Mouse (Mus musculus): Measurements from ENCODE around the gene Fhod1.

The Fhod1 gene

DNA sequence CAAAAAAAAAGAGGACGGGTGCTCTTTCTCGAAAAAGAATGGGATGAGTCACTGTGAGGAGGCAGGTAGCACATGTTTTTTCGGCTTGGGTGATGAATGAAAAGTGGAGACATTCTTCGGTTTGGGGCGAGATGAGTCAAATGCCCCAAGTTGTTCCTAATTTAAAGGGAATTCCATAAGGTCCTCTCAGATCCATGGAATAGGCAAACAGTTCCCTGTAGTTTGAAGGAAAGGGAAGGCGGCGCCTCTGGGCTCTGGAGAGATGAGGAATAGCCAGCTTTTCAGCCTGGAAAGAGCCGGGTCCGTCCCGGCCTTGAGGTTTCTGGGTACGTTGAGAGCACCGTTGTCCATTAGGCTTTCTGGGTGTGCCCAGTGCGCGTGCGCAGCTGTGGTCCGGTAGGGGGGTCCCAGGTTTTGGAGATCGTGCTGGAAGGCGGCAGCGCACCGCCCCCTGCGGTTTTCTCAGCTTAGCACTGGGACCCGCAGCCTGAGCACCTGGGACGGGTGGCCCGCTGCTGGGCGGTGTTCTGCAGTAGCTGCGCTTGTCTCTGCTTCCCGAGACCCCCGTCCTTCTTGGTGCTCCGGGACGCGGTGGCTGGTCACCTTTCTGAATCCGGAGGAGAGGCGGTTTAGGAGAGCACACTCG lies 820 bp upstream of the Fhod1 start, which contains the start of gene Slc9a5:
Gene Slc9a5, plus strand, starts transcription at position 394 of the 646 bp plus-strand sequence.
- DNase-seq: no peak

DNA sequence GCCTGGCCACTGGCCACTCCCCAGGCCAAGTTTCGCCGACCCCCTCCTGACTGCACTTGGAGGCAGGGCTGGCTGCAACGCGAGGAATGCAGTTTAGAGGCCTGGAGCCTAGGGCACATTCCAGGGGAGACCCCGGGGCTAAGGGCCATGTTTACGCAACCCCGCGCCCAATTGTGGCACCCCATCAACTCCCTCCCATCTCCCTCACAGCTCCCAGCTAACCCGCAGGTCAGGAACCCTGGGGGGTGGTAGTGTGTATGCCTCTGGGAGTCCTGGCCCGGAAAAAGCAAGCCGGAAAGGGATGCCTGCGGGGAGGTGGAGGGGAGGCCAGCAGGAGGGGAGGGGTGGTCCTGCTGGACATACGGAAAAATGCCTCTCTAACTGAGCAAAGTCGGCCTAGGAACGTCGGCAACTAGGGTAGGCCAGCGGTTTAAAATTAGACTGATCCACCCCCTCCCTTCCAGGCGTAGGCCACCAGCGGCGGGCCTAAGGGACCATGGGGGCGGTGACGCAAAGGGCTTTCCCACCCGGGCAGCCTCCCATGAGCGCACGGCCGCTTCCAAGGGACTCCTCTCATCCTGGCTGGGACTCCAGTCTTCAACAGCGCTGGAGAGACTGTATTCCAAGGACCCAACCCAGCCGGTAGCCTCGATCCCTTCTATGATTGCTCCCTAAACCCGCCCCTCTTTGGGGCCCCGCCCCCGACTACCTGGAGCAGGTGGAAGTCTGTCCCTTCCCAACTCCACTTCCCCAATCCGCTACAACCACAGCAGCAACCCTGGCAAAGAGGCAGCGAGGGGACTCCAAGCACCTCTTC lies 934 bp downstream of the Fhod1 start:
- DNase-seq: peak; percentile 79

DNA sequence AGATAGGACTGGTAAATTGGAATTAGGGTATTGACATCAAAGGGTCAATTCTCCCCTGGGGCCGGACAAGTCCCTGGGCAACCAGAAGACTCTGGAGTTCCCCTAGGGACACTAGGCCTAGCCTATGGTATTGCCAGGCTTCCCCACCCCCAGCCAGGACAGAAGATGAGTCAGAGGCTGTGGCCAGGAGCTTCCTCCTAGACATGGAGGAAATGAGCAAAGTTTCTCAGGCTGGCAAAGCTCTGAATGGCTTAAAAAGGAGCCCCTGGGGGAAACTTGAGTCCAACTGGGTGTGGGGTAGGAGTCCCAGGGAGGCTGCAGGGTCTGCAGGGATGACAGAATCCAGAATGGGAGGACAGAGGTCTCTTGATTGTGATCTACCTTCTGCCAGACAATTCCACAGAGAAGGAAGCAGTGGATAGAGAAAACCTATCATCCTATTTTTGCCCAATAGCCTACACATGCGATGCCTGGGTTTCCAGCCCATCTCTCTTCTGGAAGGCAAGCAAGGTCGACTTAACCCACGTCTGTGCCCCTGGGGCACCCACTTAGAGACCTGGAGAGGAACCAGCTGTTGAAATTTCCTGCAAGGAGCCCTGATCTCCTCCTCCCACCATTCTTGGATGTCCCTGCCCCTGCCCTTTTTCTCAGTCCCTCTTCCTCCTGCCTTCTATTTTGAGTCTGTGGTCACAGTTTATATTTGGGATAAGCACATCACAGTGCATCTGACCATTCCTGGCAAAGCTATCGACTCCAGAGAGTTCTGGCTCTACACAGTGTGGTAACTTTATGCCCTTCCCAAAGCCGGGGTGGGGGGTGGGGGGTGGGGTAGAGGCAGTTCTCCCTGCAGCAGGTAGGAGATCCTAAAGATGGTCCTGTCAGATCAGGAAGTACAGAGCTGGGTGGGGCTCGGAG lies 2.4 kb downstream of the Fhod1 start:
- DNase-seq: no peak

DNA sequence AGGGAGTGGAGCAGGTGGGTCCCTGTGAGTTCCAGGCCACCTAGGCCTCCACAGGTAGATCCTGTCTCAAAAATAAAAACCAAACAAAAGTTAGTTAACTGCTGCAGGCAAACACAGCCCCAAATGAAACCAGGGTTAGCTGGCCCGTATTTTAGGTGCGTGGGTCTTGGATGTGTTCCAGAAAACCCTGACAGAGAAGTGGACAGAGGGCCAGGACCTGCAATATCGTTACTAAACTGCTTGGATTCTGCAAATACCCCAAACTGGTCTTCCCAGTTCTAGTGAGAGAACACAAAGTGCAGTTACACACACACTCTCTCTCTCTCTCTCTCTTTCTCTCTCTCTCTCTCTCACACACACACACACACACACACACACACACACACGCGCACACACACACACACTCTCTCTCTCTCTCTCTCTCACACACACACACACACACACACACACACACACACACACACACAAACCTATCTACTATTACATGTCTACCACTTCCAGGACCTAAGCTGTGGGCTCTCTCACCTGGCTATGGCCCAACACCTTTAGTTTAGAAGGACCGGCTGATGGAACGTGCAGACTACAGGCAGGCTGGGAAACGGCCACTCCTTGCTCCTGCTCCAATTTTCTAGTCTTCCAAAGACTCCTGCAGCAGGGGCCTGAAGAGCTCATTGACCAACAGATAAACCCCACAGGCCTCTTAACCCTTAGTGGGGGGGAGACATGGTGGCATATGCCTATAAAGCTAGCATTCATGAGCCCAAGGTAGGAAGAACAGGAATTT lies 3.8 kb downstream of the Fhod1 start:
- DNase-seq: no peak

DNA sequence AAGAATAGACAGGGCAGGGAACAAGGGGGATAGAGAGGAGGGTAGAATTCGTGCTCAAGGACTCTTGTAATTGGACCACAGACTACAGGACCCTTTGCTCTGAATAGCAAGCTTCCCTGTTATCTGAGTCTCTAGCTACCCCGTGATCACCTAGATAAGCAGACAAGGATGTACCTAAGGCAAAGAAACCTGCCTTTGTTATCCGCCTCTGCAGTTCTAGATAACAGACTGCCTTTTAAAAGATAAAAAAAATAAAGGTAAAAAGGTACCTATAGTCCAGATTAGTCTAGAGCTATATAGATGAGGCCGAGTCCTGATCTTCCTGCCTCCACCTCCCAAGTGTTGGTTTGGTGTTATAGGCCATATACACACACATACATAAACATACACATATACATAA lies 5.0 kb downstream of the Fhod1 start:
- no peak for DNase-seq

DNA sequence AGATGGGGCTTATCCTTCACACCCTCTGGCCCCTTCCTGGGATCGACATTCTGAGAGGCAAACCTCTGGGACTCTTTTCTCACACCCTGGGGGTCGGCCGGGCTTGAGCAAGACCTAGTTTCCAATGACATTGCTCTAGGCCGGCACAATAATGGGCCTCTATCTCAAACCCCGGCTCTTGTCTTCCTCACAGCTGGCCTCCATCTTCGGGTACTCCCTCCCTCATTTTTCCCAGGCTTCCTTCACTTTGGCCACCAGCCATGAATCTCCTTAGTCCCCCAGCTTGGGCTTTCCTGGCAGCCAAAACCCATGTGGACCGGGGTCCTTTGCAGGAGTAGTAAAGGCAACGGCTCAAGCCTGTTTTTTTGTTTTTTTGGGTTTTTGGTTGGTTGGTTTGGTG lies 6.4 kb downstream of the Fhod1 start:
- DNase-seq: no peak

DNA sequence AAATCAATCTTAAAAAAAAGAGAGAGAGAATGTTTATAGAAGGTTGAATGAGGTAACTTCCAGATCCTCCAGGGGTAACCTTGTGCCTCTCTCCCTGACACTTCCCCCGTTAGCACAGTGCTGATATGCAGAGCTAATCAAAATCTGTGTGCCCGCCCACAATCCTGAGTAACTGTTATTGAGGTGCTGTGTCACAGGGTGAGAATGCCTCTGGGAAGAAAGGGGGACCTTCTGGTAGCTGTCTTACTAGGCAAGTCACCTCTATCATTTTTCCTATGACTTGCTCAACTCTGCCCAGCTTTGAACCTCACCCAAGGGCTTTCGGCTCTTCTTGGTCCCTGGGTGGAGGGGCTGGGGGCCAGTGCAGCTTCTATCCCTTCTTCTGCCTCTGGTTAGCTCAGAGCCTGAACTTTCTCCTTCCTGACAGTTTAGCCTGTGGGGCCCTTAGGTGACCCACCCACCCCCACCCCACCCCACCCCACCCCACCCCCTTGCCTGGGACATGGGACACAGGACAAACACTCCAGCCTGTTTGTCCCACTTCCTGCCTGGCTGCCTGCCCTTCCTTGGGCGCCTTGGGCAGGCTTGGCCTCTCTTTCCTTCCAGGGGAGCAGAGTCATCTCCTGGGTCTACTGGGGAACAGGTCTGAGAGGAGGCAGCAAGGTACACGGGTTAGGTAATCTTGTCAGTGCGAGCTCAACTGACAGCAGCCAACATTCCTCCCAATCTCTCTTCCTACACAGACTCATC lies 7.7 kb downstream of the Fhod1 start:
- no peak for DNase-seq

DNA sequence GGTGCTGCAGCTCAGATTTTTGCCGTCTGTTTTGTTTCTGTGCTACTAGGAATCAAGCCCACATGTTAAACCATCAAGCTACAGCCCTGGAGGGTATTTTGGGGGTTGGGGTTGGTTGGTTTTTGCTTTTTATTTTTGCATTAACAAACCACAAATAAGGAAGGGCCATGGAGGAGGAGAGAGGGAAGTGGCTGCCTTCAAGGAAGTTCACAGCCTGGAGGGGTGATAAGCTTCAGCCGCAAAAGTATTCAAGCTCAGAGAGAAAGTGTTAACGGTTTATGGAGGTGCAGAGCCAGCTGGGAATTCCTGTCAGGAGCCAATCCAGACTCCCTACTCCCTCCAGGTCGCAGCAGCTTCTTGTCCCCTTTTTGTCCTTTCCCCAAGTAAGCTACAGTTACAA lies 8.8 kb downstream of the Fhod1 start:
- DNase-seq: no peak

DNA sequence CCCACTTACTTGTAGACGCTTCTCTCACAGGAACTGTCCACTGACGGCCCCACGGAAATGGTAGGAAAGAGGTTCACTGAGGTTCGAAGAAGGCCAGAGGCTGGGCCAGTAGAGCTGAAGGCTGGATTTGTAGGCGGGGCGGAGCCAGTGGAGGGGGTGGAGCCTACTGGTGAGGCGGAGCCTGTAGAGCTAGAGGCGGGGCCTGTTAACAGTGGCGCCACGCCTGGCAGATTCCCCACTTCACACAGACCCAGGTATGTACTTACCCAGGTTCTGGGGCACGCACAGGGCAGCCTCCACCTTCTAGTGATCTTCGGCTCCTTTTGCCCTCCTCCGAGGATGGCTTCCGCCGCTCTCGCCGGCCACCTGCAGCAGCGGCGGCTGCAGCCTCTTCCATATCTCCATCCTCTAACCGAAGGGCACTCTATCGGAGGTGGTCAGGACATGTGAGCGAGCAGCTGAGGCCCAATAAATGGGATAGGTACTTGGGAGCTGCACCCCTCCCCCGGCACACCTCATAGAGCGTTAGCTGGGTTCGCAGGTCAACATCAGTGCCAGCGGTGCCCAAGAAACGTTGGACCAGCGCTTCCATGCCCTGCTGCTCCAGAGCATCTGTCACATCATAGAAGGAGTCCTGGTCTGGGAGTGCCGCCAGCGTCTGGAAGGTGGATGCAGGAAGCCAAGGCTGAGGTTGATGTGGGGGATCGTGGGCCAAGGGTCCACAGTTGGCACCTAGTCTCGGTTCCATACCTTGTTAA lies 11.2 kb downstream of the Fhod1 start:
- DNase-seq: no peak

DNA sequence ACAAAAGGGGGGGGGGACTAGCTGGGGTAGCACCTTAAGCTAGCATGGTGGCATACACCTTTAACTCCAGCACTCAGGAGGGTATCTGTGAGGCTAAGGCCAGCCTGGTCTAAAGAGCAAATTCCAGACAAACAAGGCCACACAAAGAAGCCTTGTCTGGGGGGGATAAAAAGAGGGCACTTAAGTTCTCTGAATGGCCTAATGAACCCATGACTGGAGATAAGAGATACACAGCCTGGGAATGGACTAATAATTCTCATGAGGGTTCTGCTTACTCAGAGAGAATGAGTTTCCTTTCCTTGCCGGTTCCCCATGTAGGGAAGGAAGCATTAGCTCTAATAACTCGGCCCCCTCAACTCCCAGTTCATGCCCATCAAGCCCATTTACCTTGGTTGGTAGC lies 15.2 kb downstream of the Fhod1 start:
- DNase-seq: no peak

DNA sequence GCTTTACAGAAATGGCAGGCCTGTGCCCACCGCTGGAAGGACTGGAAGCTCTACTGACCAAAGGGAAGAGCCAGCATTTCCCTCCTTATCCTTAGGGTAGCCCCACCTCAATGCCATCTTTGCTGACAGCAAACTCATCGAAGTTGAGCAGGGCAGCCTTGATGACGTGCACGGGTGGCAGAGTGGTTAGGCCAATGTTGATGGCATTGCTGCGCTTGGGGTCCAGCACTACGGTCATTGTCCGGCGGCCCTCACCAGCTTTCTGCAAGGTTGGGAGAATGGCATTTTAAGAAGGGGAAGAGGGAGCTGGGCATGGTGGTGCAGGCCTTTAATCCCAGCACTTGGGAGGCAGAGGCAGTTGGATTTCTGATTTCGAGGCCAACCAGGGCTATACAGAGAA lies 15.8 kb downstream of the Fhod1 start:
- DNase-seq: no peak

DNA sequence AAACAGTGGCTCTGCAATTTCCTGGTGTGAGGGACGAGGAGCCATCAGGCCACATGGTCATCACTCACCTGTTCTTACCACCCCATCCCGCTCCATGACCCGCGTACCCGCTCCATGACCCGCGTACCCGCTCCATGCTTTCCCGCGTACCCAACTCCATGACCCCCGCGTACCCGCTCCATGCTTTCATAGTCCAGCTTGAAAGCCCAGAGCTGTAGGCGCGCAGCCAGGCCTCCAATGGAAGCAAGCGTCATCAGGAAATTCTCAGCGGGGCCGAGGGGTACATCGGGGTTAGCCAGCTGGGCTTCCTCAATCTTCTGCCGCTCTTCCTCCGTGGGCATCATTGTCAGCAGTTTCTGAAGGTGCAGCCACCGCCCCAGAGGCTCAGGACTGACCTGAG lies 16.3 kb downstream of the Fhod1 start:
- no peak for DNase-seq

DNA sequence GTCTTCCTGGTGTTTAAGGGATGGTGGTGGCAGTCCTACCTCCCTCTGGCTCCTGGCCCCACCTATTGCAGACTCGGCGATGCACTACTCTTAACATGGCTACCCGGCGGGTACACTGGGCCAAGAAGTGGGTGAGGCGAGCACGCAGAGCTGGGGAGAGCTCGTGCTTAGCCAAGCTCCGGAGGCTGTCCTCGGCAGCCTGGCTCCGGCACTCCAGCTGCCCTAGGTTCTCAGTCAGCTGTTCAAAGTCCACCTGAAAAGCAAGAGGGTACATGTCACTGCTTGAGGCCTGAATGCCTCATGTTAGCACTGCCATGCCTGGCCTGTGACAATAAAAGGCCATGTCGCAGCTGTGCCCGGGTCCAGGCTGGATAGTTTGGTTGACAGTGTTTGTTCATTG lies 17.4 kb downstream of the Fhod1 start:
- DNase-seq: no peak

DNA sequence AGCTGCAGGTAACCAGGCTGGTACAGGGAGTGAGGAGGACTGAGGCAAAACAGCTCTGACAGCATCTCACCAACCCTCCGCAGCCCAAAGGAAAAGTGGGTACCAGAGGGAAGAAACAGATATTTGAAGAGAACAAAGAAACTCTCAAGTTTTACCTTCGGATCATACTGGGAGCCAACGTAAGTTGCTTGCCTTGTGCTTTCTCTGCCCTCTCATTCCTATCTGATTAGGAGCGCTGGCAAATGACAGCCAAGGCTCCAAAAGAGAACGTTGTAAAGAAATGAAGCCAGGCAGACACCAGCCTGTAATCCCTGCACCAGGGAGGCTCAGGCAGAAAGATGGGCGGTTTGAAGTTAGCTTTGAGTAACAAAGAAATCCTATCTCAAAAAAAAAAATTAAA lies 20.8 kb downstream of the Fhod1 start:
- no peak for DNase-seq

DNA sequence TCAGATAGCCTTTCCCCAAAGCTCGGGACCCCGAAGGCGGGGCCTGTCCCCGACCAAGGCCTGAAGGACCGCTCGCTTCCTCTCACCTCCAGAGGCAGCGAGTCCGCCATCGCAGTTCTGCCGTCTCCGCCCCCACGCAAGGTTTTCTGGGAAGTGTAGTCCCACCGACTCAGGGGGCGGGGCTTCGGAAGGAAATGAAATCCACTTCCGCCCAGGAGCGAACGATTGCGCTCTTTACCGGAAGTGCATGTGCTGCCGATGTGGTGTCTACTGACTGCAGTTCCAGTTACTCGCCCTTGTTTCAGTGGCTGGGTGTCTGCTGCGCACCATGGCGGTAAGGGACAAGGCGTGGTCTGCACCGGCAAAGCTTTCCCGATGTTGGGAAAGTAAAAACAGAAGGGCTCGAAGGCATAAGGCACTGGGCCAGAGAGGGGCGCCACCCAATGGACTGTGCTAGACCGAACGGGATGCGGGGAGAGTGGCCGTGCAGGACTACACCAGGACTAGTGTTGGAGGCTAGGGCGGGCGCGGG lies 21.5 kb downstream of the Fhod1 start, which contains the start of the genes Lrrc29 and Tmem208:
Gene Lrrc29, minus strand, starts transcription at position 138 of the 532 bp plus-strand sequence.
Gene Tmem208, plus strand, starts transcription at position 214 of the 532 bp plus-strand sequence.
- peak; percentile 95 for DNase-seq

DNA sequence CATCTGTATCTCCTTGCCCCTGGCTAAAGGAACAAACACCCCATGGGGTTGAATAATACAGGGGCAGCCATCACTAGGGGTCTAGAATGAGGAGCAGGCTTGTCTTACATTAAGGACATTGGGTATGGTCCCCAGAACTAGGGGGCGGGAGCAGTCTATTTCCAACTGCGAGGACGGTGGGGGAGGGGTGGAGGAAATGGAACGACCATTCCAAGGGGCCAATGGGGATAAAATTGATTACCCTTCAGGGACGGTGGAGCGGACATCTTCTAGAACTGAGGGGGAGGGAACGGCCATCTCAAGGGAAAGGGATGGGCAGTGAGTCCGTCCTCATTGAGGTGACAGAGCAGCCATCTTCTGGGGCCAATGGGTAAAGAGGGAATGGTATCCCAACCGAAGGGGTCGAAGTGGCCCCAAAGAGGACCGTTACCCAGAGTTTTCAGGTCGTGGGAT lies 22.1 kb downstream of the Fhod1 start:
- no peak for DNase-seq

DNA sequence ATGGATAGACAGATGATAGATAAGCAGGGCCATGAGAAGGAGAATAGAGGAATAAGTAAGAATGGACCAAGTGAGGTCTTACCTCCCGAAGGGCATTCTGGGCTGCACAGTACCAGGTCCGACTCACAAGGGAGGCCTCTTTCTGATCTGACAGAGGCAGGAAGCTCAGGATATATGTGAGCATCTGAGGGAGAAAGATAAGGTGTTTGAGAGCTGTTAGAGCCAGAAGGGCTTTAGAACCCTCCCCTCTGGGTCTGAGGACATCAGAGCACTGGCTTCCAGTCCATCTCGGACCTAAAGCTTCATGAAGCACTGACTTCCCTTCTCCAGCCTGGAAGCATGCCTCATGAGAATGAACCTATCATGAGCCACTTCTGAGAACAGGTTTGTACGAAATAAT lies 24.6 kb downstream of the Fhod1 start:
- no peak for DNase-seq

DNA sequence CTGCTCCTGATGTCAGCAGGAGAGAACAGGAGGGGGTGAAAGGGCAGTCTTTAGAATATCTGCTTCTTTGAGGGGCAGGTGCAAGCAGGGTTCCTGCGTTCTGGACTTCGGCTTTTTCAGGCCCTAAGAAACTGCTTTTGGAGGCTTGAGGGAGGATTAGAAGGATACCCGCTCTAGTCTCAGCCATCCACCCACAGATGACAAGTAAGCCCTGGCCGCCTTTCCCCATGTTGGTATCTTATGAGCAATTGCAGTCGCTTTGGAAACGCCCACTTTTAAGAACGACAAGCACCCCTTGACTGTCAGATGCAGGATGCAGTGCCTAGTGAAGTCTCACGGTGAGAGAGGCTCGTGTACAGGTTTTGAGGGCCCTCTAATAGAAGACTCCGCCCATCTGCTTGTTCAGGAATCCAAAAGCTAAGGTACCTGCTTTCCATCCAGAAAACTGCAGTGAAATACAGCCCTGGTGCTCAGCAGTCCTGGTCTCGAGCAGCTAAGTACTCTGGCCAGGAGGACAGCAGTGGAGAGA lies 29.0 kb downstream of the Fhod1 start:
- DNase-seq: no peak

DNA sequence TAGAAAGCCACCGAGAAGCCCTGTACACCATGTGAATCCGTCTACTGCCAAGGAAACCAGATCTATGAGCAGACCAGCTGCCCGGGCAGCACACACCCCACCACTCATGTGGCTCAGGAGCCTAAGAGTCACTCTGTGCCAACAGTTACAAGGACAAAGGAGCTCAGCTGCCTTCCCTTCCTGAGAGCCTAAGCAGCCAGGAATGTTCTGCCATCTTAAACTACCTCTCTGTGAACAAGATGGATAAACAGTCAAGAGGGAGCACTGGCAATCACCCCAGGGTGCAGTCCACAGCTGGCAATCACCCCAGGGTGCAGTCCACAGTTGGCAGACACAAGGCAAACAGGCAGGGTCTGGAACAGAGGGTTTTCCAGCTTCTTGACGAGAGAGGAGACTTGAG lies 29.8 kb downstream of the Fhod1 start:
- no peak for DNase-seq

DNA sequence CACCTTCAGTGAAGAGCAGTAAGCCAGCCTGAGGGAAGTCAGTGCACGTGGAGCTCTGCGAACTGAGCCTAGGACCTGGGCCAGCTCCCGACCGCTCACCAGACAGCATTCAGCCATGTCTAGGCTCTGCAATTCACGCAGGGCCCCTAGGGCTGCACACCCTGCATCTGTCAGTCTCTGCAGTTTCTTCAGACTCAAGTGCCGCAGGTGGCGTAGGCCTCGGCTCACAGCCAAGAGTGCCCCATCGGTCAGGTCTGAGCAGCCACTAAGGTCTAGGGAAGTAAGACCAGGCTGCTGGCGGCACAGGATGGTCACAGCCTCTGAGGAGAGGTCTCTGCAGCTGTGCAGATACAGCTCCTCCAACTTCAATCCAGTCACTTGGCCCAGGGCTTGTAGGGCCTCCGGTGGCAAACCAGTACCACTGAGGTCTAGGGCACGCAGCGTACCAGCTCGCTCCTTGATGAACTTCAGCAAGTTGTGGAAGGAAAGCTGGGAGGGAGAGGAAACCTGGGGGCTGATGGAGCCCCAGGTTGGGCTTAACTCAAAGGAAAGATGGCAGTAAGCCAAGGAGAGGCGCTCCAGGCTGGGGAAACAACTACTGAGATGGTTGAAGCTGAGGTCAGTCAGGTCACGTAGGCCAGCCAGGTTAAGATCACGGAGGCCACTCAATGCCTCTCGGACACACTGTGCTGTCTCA lies 32.5 kb downstream of the Fhod1 start:
- DNase-seq: no peak
